ENCODE assay signal across 8 mouse cellular contexts in the genomic region with DNA sequence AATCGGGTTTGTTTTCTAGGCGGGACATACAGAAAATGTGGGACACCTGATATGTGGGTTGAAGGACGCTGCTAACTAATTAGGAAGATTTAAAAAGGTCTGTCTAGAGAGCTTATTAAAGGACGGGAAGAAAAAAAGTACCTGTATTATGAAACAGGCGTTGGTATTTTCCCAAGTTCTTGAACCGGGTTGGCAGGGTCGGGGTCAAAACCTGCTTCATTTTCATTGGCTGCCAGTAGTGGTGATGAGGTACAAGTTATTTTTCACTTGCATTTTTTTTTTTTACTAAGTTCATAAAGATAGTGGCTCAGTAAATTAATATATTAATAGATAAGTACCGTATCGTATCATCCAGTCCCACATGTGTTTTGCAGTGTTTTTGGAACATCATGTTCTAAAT. TPM values are rescaled to one million over a fixed set of nuclear protein-coding genes. Genes with fewer than 3 reads are reported as not detected.
DNase-seq lines count a peak whose midpoint lies in the region; ATAC-seq and TF ChIP-seq lines count a peak whose summit lies in the region.

No protein-coding gene starts in this region.

- no peaks in the 10 kb centered on the region for H3K36me3 ChIP-seq in forebrain, embryonic 14.5 days (ENCODE audit: control insufficient read depth, insufficient read depth, low read length)
- H3K36me3 ChIP-seq in neural tube, embryonic 14.5 days (ENCODE audit: control insufficient read depth, insufficient read depth, low read length) = no peaks in the 10 kb centered on the region

- no peak for TF ChIP-seq POLR2A in lung, adult 2 months (IDR thresholded peaks at IDR 0.05; ENCODE audit: borderline replicate concordance, extremely low read depth, low read depth, low read length)

- H3K9me3 ChIP-seq in forebrain, embryonic 14.5 days (replicated peaks; ENCODE audit: control insufficient read depth, low read length) = no peaks in the 10 kb centered on the region
- no peaks in the 10 kb centered on the region for H3K9me3 ChIP-seq in neural tube, embryonic 14.5 days (ENCODE audit: control insufficient read depth, low read length)

- peak overlapping the region; percentile 65 for H3K4me3 ChIP-seq in lung, adult 2 months (replicated peaks; ENCODE audit: extremely low read depth, low read depth, low read length)
- peak overlapping the region; percentile 78 for H3K4me3 ChIP-seq in forebrain, embryonic 14.5 days (ENCODE audit: low read depth, low read length)
- peak overlapping the region; percentile 77 for H3K4me3 ChIP-seq in neural tube, embryonic 14.5 days (ENCODE audit: low read depth, low read length)

- peak overlapping the region; percentile 83 for H3K4me2 ChIP-seq in forebrain, embryonic 14.5 days (ENCODE audit: low read length)
- peak overlapping the region; percentile 93 for H3K4me2 ChIP-seq in neural tube, embryonic 14.5 days (ENCODE audit: low read depth, low read length)

- TF ChIP-seq CTCF in lung, adult 2 months (IDR thresholded peaks at IDR 0.05; ENCODE audit: insufficient read depth, low read length) = no peak

- H3K4me1 ChIP-seq in lung, adult 2 months (ENCODE audit: control insufficient read depth, insufficient read depth, low read length) = no peaks in the 10 kb centered on the region
- peaks cover 6% of the 10 kb centered on the region for H3K4me1 ChIP-seq in forebrain, embryonic 14.5 days (ENCODE audit: control insufficient read depth, insufficient read depth, low read length)
- H3K4me1 ChIP-seq in neural tube, embryonic 14.5 days (ENCODE audit: control insufficient read depth, insufficient read depth, low read length) = peaks cover 9% of the 10 kb centered on the region; the same call in 1 of the 2 replicates

- no peak for ATAC-seq in forebrain, embryonic 14.5 days
- no peak for ATAC-seq in neural tube, embryonic 14.5 days (ENCODE audit: low read depth)

- H3K9ac ChIP-seq in forebrain, embryonic 14.5 days (ENCODE audit: low read length) = peak overlapping the region; percentile 80
- H3K9ac ChIP-seq in neural tube, embryonic 14.5 days (replicated peaks; ENCODE audit: low read depth, low read length) = no peak overlapping the region

- 22% methylated on average over 9 of the region's 9 CpGs for WGBS in lung, adult 2 months
- WGBS in forebrain, embryonic 14.5 days = 16% methylated on average over 9 of the region's 9 CpGs
- 14% methylated on average over 9 of the region's 9 CpGs for WGBS in neural tube, embryonic 14.5 days

- H3K27me3 ChIP-seq in forebrain, embryonic 14.5 days (replicated peaks; ENCODE audit: control insufficient read depth, insufficient read depth, low read length) = no peaks in the 10 kb centered on the region
- no peaks in the 10 kb centered on the region for H3K27me3 ChIP-seq in neural tube, embryonic 14.5 days (ENCODE audit: control insufficient read depth, insufficient read depth, low read length)

- H3K27ac ChIP-seq in forebrain, embryonic 14.5 days (ENCODE audit: low read depth, low read length) = no peak overlapping the region
- no peak overlapping the region for H3K27ac ChIP-seq in neural tube, embryonic 14.5 days (ENCODE audit: low read depth, low read length)

- DNase-seq in lung, adult 2 months = no peak
- no peak for DNase-seq in lung, postnatal 25 days (ENCODE audit: low spot score)
- DNase-seq in forebrain, embryonic 14.5 days (ENCODE audit: low spot score) = no peak
- peak; percentile 38 to 56 for DNase-seq in kidney, postnatal 36 days
- no peak for DNase-seq in thymus, postnatal 36 days
- no peak for DNase-seq in layer of hippocampus, postnatal 25 days (ENCODE audit: extremely low spot score in 1 of 2, low spot score in 1 of 2)
- DNase-seq in spleen, adult 12 weeks (ENCODE audit: low spot score) = no peak

RNA-seq across cellular contexts. Expression of gene Ptpn13, which starts 1.3 kb away (rescaled TPM):
- 18.0 and 22.6 TPM in 2 replicates for polyA plus RNA-seq in lung, adult 2 months (2012; rRNA removed)
- polyA plus RNA-seq in forebrain, embryonic 14.5 days (2014; fragmentation: Nextera tagmentation; extraction: Ambion mirVana) = 4.8 and 5.6 TPM in 2 replicates
- 4.1 and 6.7 TPM in 2 replicates for polyA plus RNA-seq in neural tube, embryonic 14.5 days (2014; fragmentation: Nextera tagmentation; extraction: Ambion mirVana)
- 10 to 100 TPM in 1 of 2 experiments, 1 to 10 TPM in 1; 8.3 to 10.8 TPM for total RNA-seq in layer of hippocampus, postnatal 25 days (2021)

Comparison
In these comparisons a context has a peak if more than half of its experiments do, and no peak if none do; other contexts are left out.
1. DNase-seq: peak in kidney, postnatal 36 days (2 of 2); none in lung, adult 2 months (single experiment), lung, postnatal 25 days (single experiment), forebrain, embryonic 14.5 days (single experiment), thymus, postnatal 36 days (0 of 2), layer of hippocampus, postnatal 25 days (0 of 2) and spleen, adult 12 weeks (single experiment).
2. Peak in every context shown above with its lines, with median percentiles within 50 percentile points of each other: H3K4me3 ChIP-seq.